Mouse (Mus musculus): ENCODE results near the gene Ctdspl2. TPM values are rescaled to one million over a fixed set of nuclear protein-coding genes. Genes with fewer than 3 reads are reported as not detected.
"Not testable (repeated sequence)": the region's sequence is repeated elsewhere in the genome, so short reads cannot be mapped to it uniquely, and the experiment has no call there.

Gene Ctdspl2
- 77.5 and 82.6 TPM in 2 replicates for polyA plus RNA-seq (2016; fragmentation: Nextera tagmentation; extraction: Ambion mirVana)

DNA sequence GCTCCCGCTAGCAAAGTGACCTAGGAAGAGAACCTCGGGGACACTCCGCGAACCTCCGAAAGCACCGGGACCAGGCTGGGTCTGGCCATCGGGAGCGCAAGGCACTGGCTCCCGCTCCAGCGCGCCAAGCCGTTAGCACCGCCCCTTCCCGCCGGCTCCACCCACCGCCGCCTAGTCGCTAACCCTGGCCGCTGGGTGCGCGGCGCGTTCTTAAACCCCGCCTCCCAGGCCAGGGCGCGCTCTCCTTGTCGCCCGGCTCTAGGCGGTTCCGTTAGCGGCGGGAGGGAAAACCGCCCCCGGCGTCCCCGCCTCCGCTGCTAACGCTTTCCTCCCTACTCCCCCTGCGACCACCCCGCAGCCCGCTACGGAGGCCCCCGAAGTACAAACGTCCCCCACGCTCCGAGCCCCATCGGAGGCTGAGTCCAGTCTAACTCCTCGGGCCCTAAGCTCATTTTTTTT, at the start of gene Ctdspl2, which contains the start of gene Mageb3:
TSS of gene Ctdspl2 (plus strand) at position 237 of the 459 bp plus-strand sequence.
TSS of gene Mageb3 (minus strand) at position 328 of the 459 bp plus-strand sequence.
- H3K36me3 ChIP-seq: peaks cover 9% of the 10 kb centered on the region; the same call in 1 of the 2 replicates
- ATAC-seq (ENCODE audit: insufficient number of reproducible peaks, insufficient read depth, low FRiP score, low TSS enrichment, low read depth): peak; percentile 96
- H3K4me2 ChIP-seq: peak within 1 kb of the TSS; percentile 83
- no peaks in the 10 kb centered on the region for H3K9me3 ChIP-seq
- under 1% methylated on average over 48 of the region's 48 CpGs for WGBS
- H3K27ac ChIP-seq: peak within 1 kb of the TSS; percentile 97
- peak within 1 kb of the TSS; percentile 96 for H3K9ac ChIP-seq (replicated peaks)
- peak within 1 kb of the TSS; percentile 96 for H3K4me3 ChIP-seq (replicated peaks)
- H3K4me1 ChIP-seq (replicated peaks): peaks cover 16% of the 10 kb centered on the region
- no peaks in the 10 kb centered on the region for H3K27me3 ChIP-seq

GRCm38 (mm10) chr2:121909975-121910374, 45.8 kb upstream of the Ctdspl2 start:
- H3K36me3 ChIP-seq: peaks cover 56% of the 10 kb centered on the region
- H3K4me1 ChIP-seq (replicated peaks): no peaks in the 10 kb centered on the region
- 79% methylated on average over 3 of the region's 3 CpGs for WGBS
- H3K4me2 ChIP-seq: no peak overlapping the region
- H3K4me3 ChIP-seq (replicated peaks): no peak overlapping the region
- ATAC-seq (ENCODE audit: insufficient number of reproducible peaks, insufficient read depth, low FRiP score, low TSS enrichment, low read depth): no peak
- H3K27ac ChIP-seq: no peak overlapping the region
- H3K9ac ChIP-seq (replicated peaks): no peak overlapping the region
- no peaks in the 10 kb centered on the region for H3K27me3 ChIP-seq
- H3K9me3 ChIP-seq: no peaks in the 10 kb centered on the region

DNA sequence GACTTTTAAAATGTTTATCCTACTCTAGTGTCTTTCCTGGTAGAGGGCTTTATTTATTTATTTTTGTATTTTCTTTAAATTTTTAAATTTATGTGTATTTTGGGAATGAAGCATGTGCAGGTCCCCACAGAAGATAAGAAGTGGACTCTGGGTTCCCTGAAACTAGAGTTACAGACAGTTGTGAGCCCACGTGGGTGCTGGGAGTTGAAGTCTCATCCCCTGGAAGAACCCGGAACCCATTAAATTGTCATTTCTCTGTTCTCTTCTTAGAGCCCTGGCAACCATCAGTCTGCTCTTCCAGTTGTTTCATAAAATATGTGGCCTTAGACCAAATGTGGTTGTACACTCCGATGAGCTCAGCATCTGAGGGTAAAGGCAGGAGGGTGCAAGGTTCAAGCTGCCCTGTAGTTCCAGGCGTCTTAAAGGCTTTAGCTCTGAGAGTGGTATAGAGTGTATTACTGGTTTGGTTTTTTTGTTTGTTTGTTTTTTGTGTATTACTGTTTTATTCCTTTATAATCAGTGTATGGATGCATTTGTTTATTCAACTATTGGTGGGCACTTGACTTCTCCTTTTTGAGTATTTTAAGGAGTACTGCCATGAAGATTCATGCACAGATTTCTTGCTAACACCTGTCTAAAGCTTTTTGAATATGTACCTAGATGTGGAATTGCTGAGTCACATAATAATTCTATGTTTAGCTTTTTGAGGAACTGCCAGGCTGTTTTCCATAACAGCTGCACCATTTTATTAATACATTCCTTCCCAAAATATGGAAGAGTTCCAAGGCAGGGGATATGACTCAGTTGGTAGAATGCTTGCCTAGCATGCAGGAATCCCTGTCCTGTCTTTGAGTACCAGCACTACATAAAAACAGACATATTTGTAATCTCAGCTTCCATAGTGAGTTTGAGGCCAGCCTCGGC, 39.5 kb upstream of the Ctdspl2 start:
- H3K27me3 ChIP-seq: no peaks in the 10 kb centered on the region
- no peak overlapping the region for H3K4me3 ChIP-seq (replicated peaks)
- ATAC-seq (ENCODE audit: insufficient number of reproducible peaks, insufficient read depth, low FRiP score, low TSS enrichment, low read depth): no peak
- H3K4me2 ChIP-seq: no peak overlapping the region
- H3K9ac ChIP-seq (replicated peaks): no peak overlapping the region
- H3K4me1 ChIP-seq (replicated peaks): no peaks in the 10 kb centered on the region
- H3K27ac ChIP-seq: no peak overlapping the region
- peaks cover 23% of the 10 kb centered on the region for H3K36me3 ChIP-seq
- WGBS: 90% methylated on average over 5 of the region's 5 CpGs
- no peaks in the 10 kb centered on the region for H3K9me3 ChIP-seq

DNA sequence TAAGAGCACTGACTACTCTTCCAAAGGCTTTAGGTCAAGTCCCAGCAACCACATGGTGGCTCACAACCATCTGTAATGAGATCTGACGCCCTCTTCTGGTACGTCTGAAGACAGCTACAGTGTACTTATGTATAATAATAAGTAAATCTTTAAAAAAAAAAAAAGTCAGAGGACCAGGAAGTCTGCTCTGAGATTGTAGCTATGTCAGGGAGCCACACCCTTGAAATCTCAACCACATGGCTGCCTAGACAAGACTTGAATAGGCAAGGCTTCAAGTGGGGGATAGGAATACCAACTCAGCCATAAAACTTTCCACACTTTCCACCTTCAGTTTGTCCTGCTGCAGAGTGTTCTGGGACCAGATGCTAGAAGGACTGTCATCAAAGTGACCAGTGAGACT, 18.2 kb upstream of the Ctdspl2 start:
- 75% methylated on average over 2 of the region's 2 CpGs for WGBS
- H3K4me2 ChIP-seq; H3K9me3 ChIP-seq; H3K27ac ChIP-seq; H3K9ac ChIP-seq (replicated peaks); H3K27me3 ChIP-seq; H3K4me1 ChIP-seq (replicated peaks); ATAC-seq (ENCODE audit: insufficient number of reproducible peaks, insufficient read depth, low FRiP score, low TSS enrichment, low read depth); H3K4me3 ChIP-seq (replicated peaks): not testable (repeated sequence)
- H3K36me3 ChIP-seq: peaks cover 15% of the 10 kb centered on the region; the same call in 1 of the 2 replicates

DNA sequence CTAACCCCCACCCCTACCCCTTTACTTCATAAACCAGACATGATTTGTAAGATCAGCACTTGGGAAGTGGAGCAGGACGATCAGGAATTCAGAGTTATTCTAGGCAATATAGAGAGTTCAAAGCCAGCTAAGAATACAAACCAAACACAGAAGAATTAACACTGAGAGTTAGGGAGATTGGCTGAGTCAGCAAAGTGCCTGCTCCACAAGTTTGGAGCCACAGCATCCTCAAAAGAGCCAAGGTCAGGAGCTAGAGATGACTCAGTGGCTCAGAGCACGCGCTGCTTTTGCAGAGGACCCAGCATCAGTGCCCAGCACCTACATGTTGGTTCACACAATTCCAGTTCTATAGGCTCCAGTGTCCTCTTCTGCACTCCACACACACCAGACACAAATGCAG, 12.4 kb upstream of the Ctdspl2 start:
- no peaks in the 10 kb centered on the region for H3K9me3 ChIP-seq

GRCm38 (mm10) chr2:121954971-121955656, 687 bp upstream of the Ctdspl2 start:
- Histone ChIP-seq H3K4me1 (replicated peaks) (peaks cover 16% of the 10 kb centered on the region), H3K27me3 (no peaks in the 10 kb centered on the region), H3K36me3 (peaks cover 5% of the 10 kb centered on the region; the same call in 1 of the 2 replicates), H3K4me2 (peak overlapping the region; percentile 83), H3K27ac (peak overlapping the region; percentile 97), H3K9me3 (no peaks in the 10 kb centered on the region), H3K9ac (replicated peaks) (peak overlapping the region; percentile 96), H3K4me3 (replicated peaks) (peak overlapping the region; percentile 96)
- 23% methylated on average over 10 of the region's 10 CpGs for WGBS
- no peak for ATAC-seq (ENCODE audit: insufficient number of reproducible peaks, insufficient read depth, low FRiP score, low TSS enrichment, low read depth)

More for the DNA sequence above, 12.4 kb upstream of the Ctdspl2 start:
- Histone ChIP-seq H3K27me3 (no peaks in the 10 kb centered on the region), H3K9ac (replicated peaks) (no peak overlapping the region), H3K27ac (no peak overlapping the region), H3K36me3 (no peaks in the 10 kb centered on the region), H3K4me1 (replicated peaks) (no peaks in the 10 kb centered on the region), H3K4me2 (no peak overlapping the region), H3K4me3 (replicated peaks) (no peak overlapping the region)
- no peak for ATAC-seq (ENCODE audit: insufficient number of reproducible peaks, insufficient read depth, low FRiP score, low TSS enrichment, low read depth)
- WGBS: 78% methylated on average over 3 of the region's 3 CpGs

- peak; percentile 90 for ATAC-seq (ENCODE audit: insufficient number of reproducible peaks, insufficient read depth, low FRiP score, low TSS enrichment, low read depth)
- Histone ChIP-seq H3K4me3 (replicated peaks) (peak overlapping the region; percentile 96), H3K4me2 (peak overlapping the region; percentile 83), H3K9ac (replicated peaks) (peak overlapping the region; percentile 96), H3K27ac (peak overlapping the region; percentile 97), H3K9me3 (no peaks in the 10 kb centered on the region), H3K36me3 (peaks cover 12% of the 10 kb centered on the region; the same call in 1 of the 2 replicates), H3K27me3 (no peaks in the 10 kb centered on the region), H3K4me1 (replicated peaks) (peaks cover 16% of the 10 kb centered on the region)
- WGBS: under 1% methylated on average over 47 of the region's 47 CpGs
These were observed 620 bp downstream of the Ctdspl2 start for GRCm38 (mm10) chr2:121956224-121957018.

DNA sequence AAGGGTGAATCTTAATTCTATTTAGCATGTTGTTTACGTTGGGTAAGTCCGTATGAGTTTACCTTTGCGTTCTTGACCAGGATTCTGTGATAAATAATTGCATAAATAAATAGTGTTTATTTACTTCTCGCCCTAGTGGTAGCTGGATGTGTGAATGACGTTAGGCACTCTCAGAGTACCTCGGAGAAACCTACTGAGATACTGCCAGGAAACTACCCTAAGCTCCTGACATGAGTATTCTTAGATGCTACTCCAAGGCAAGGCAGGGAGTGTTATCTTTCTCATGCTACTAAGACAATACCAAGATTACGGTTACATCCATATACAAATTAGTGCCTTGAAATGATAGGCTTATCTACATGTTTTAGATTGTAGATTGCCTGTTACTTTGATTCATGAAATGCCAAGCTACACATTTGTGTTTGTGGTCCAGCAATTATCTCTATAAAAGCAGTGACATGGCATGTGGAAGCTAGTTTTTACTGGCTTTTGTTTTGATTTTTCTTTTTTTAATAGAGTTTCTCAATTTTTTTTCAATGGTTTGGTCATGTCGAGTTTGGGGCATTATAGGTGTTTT, 1.5 kb downstream of the Ctdspl2 start:
- Histone ChIP-seq H3K4me2 (peak overlapping the region; percentile 83), H3K4me3 (replicated peaks) (peak overlapping the region; percentile 96), H3K9ac (replicated peaks) (peak overlapping the region; percentile 96), H3K36me3 (peaks cover 18% of the 10 kb centered on the region), H3K9me3 (no peaks in the 10 kb centered on the region), H3K27me3 (no peaks in the 10 kb centered on the region), H3K27ac (no peak overlapping the region), H3K4me1 (replicated peaks) (peaks cover 16% of the 10 kb centered on the region)
- ATAC-seq (ENCODE audit: insufficient number of reproducible peaks, insufficient read depth, low FRiP score, low TSS enrichment, low read depth): no peak
- 13% methylated on average over 8 of the region's 8 CpGs for WGBS

GRCm38 (mm10) chr2:121995738-121996137, 39.9 kb downstream of the Ctdspl2 start:
- Histone ChIP-seq H3K36me3 (peaks cover 54% of the 10 kb centered on the region), H3K27me3 (no peaks in the 10 kb centered on the region), H3K4me1 (replicated peaks) (no peaks in the 10 kb centered on the region), H3K9me3 (no peaks in the 10 kb centered on the region), H3K27ac (no peak overlapping the region), H3K9ac (replicated peaks) (no peak overlapping the region), H3K4me3 (replicated peaks) (no peak overlapping the region), H3K4me2 (no peak overlapping the region)
- 95% methylated on average over 1 of the region's 1 CpGs for WGBS
- ATAC-seq (ENCODE audit: insufficient number of reproducible peaks, insufficient read depth, low FRiP score, low TSS enrichment, low read depth): no peak

DNA sequence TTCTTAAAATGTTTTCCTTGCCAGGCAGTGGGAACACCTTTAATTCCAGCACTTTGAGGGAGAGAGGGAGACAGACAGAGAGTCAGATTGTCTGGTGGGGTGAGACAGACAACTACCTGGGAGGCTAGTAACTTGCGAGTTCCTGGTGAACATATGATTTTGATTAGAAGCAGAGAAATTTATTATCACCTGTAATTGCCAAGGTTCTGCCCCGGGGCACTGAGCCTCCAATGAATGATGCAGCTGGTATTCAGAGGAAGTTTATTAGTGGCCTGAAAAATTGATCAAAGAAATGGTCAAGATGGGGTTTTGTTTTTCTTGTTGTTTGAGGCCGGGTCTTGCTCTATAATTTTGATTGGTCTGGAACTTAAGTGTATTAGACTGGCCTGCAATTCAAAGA, 53.0 kb downstream of the Ctdspl2 start:
- peaks cover 56% of the 10 kb centered on the region for H3K36me3 ChIP-seq
- no peak overlapping the region for H3K4me3 ChIP-seq (replicated peaks)
- H3K9ac ChIP-seq (replicated peaks): no peak overlapping the region
- H3K27ac ChIP-seq: no peak overlapping the region
- no peaks in the 10 kb centered on the region for H3K27me3 ChIP-seq
- whole genome bisulfite sequencing: 28% methylated on average over 3 of the region's 3 CpGs
- no peak overlapping the region for H3K4me2 ChIP-seq
- no peak for ATAC-seq (ENCODE audit: insufficient number of reproducible peaks, insufficient read depth, low FRiP score, low TSS enrichment, low read depth)
- H3K4me1 ChIP-seq (replicated peaks): peaks cover 4% of the 10 kb centered on the region; the same call in 1 of the 2 replicates
- H3K9me3 ChIP-seq: no peaks in the 10 kb centered on the region
